Mouse (Mus musculus): ENCODE data around the gene Tifa. TPM values are rescaled to one million over a fixed set of nuclear protein-coding genes. Genes with fewer than 3 reads are reported as not detected.

Tifa gene
- total and polyA plus RNA-seq, 3 experiments, result 1.3 to 2.3 (median 1.6) TPM

DNA sequence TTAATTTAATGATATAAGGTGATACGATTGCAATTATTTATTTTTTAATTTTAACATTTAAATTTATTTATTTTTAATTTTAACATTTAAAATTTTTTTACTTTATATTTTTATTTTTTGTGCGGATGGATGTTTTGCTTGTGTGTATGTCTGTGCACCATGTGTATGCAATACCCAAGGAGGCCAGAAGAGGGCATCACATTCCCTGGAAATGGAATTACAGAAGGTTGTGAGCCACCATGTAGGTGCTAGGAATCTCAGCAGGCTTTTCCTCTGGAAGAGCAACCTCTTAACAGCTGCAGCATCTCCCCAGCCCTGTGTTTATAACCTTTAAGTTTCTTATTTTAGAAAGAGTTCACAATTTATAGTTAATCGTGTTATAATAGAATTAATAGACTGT lies 6.2 kb downstream of the Tifa start:
- Histone ChIP-seq H3K27me3 (ENCODE audit: control insufficient read depth, insufficient read depth, low read length) (no peaks in the 10 kb centered on the region), H3K27ac (no peak overlapping the region), H3K4me1 (ENCODE audit: control insufficient read depth, insufficient read depth, low read length) (peaks cover 1% of the 10 kb centered on the region; the same call in 1 of the 2 replicates), H3K36me3 (ENCODE audit: control insufficient read depth, insufficient read depth, low read length) (no peaks in the 10 kb centered on the region; the same call in 1 of the 2 replicates), H3K9ac (ENCODE audit: low read depth, low read length) (no peak overlapping the region), H3K4me3 (no peak overlapping the region), H3K79me2 (replicated peaks; ENCODE audit: control insufficient read depth, insufficient read depth, low read length) (no peaks in the 10 kb centered on the region)
- 94% methylated on average over 3 of the region's 3 CpGs for WGBS
- intact Hi-C loops (cut with DNase I), result no loop called here
- DNase-seq, result no peak
- TF ChIP-seq EP300 (IDR thresholded peaks at IDR 0.05; ENCODE audit: insufficient read depth, low read depth, low read length), result no peak
- peak; percentile 48 for TF ChIP-seq CTCF (IDR thresholded peaks at IDR 0.05)

DNA sequence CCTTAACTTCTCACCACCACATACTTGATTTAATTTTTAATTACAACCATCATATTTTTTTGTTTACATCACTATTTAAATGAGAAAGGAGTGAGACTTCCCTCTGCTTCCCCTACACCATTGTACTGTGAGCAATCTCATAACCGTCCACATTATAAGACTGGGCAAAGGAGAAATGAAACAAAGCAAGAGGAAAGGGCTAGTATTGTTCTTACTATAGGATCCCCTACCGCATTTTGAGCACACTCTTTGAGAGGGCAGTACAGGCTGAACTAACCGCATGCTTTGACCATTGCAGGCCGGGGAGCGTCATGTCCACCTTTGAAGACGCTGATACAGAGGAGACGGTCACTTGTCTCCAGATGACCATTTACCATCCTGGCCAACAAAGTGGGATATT lies 6.7 kb downstream of the Tifa start:
- no peaks in the 10 kb centered on the region for H3K79me2 ChIP-seq (replicated peaks; ENCODE audit: control insufficient read depth, insufficient read depth, low read length)
- H3K27me3 ChIP-seq (ENCODE audit: control insufficient read depth, insufficient read depth, low read length), result no peaks in the 10 kb centered on the region
- no peak overlapping the region for H3K4me3 ChIP-seq
- H3K9ac ChIP-seq (ENCODE audit: low read depth, low read length), result no peak overlapping the region
- no peak overlapping the region for H3K27ac ChIP-seq
- no peak for TF ChIP-seq CTCF (IDR thresholded peaks at IDR 0.05)
- TF ChIP-seq POLR2A (IDR thresholded peaks at IDR 0.05; ENCODE audit: insufficient read depth, low read depth, low read length), result no peak
- TF ChIP-seq EP300 (IDR thresholded peaks at IDR 0.05; ENCODE audit: insufficient read depth, low read depth, low read length), result no peak
- no peaks in the 10 kb centered on the region; the same call in 1 of the 2 replicates for H3K36me3 ChIP-seq (ENCODE audit: control insufficient read depth, insufficient read depth, low read length)
- H3K4me1 ChIP-seq (ENCODE audit: control insufficient read depth, insufficient read depth, low read length), result peaks cover under 1% of the 10 kb centered on the region; the same call in 1 of the 2 replicates
- DNase-seq, result no peak
- WGBS, result 94% methylated on average over 7 of the region's 7 CpGs
- intact Hi-C loops (cut with DNase I), result no loop called here

DNA sequence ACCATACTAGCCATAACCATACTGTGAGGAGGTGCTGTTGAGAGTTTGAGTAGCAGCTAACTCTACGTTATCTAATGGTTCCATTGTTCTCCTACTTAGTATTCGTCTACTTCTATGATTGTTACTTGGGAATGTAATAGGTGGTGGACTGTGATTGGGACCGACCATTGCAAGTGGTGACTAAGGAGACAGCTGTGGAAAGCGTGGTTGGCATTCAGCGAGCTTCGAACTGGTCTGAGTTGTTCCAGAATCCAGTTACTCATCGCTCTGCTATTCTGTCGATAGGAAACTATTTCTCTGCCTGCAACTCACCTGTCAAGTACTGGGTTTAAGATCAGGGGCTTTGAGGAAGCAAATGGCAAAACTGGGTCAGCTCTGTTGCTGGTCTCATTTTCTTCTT lies 11.6 kb downstream of the Tifa start:
- no peak overlapping the region for H3K9ac ChIP-seq (ENCODE audit: low read depth, low read length)
- no peaks in the 10 kb centered on the region for H3K4me1 ChIP-seq (ENCODE audit: control insufficient read depth, insufficient read depth, low read length)
- TF ChIP-seq EP300 (IDR thresholded peaks at IDR 0.05; ENCODE audit: insufficient read depth, low read depth, low read length) (no peak), CTCF (IDR thresholded peaks at IDR 0.05) (no peak), POLR2A (IDR thresholded peaks at IDR 0.05; ENCODE audit: insufficient read depth, low read depth, low read length) (no peak)
- H3K36me3 ChIP-seq (ENCODE audit: control insufficient read depth, insufficient read depth, low read length), result no peaks in the 10 kb centered on the region; the same call in 1 of the 2 replicates
- WGBS, result 89% methylated on average over 8 of the region's 8 CpGs
- no peaks in the 10 kb centered on the region for H3K27me3 ChIP-seq (ENCODE audit: control insufficient read depth, insufficient read depth, low read length)
- no peaks in the 10 kb centered on the region for H3K79me2 ChIP-seq (replicated peaks; ENCODE audit: control insufficient read depth, insufficient read depth, low read length)
- no peak for DNase-seq
- no peak overlapping the region for H3K27ac ChIP-seq
- intact Hi-C loops (cut with DNase I), result no loop called here
- H3K4me3 ChIP-seq, result no peak overlapping the region

DNA sequence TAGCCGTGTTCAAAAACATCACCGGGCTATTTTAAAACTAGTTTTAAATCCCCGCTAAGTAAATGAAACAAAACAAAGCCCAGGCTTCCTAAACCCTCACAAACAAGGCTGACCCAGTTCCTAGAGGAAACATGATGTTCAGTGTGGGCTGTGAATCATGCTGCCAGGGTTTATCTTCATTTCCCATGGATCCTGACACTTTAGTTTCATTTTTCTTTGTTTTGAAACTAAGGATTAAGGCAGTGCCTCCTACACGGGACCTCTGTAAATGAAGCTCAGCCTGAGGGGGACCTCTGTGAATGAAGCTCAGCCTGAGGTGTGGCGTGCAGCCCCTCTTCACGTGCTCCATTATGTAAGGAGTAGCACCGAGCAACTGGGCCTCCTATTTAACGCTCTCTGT lies 13.2 kb downstream of the Tifa start:
- Histone ChIP-seq H3K9ac (ENCODE audit: low read depth, low read length) (peak overlapping the region; percentile 65; the same call in 1 of the 2 replicates), H3K36me3 (ENCODE audit: control insufficient read depth, insufficient read depth, low read length) (no peaks in the 10 kb centered on the region), H3K27ac (peak overlapping the region; percentile 74), H3K27me3 (ENCODE audit: control insufficient read depth, insufficient read depth, low read length) (no peaks in the 10 kb centered on the region), H3K4me3 (peak overlapping the region; percentile 34), H3K79me2 (replicated peaks; ENCODE audit: control insufficient read depth, insufficient read depth, low read length) (no peaks in the 10 kb centered on the region), H3K4me1 (ENCODE audit: control insufficient read depth, insufficient read depth, low read length) (no peaks in the 10 kb centered on the region)
- 23% methylated on average over 8 of the region's 8 CpGs for WGBS
- intact Hi-C loops (cut with DNase I), result no loop called here
- peak in 1 of 2 experiments; percentile 22 for DNase-seq
- no peak for TF ChIP-seq EP300 (IDR thresholded peaks at IDR 0.05; ENCODE audit: insufficient read depth, low read depth, low read length)
- TF ChIP-seq CTCF (IDR thresholded peaks at IDR 0.05), result no peak
- TF ChIP-seq POLR2A (IDR thresholded peaks at IDR 0.05; ENCODE audit: insufficient read depth, low read depth, low read length), result no peak

DNA sequence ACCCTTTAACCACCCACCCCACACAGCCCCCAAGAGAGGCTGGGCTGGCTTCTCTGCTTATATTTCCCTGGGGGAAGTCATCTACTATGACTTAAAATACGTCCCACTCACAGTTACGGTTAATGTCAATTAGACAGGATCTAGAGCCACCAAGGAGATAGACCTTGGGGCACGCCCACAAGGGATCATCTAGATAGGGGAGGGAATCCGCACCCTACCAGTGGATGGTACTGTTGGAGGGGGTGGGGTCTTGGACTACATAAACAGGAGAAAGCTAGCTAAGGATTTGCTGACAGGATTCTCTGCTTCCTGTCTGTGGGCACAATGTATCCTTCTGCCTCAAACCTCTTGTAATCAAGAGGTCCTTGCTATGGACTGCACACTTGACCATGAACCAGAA lies 14.8 kb downstream of the Tifa start:
- Histone ChIP-seq H3K79me2 (replicated peaks; ENCODE audit: control insufficient read depth, insufficient read depth, low read length) (no peaks in the 10 kb centered on the region), H3K9ac (ENCODE audit: low read depth, low read length) (no peak overlapping the region), H3K4me1 (ENCODE audit: control insufficient read depth, insufficient read depth, low read length) (no peaks in the 10 kb centered on the region), H3K27ac (no peak overlapping the region), H3K4me3 (no peak overlapping the region), H3K27me3 (ENCODE audit: control insufficient read depth, insufficient read depth, low read length) (no peaks in the 10 kb centered on the region), H3K36me3 (ENCODE audit: control insufficient read depth, insufficient read depth, low read length) (no peaks in the 10 kb centered on the region)
- intact Hi-C loops (cut with DNase I), result no loop called here
- 90% methylated on average over 4 of the region's 4 CpGs for WGBS
- TF ChIP-seq POLR2A (IDR thresholded peaks at IDR 0.05; ENCODE audit: insufficient read depth, low read depth, low read length) (no peak), CTCF (IDR thresholded peaks at IDR 0.05) (no peak), EP300 (IDR thresholded peaks at IDR 0.05; ENCODE audit: insufficient read depth, low read depth, low read length) (no peak)
- DNase-seq, result no peak

DNA sequence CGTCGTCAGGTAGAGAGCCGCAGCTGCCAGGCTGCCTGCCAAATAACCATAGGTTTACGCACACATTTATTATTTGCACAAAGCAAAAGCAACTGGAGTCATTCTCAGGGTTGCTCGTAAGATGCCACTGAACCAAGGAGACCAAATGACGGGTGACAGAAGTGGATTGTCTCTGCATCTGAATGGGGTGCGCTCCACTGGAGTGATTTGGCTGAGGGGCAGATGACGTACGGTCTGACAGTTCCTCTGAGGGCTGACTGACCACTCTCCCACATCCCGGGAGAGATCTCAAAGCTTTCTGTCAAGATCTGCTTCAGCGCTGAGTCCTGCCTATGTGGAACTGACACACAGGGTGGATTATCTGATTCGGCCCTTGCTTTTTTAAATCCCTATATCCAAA lies 15.5 kb downstream of the Tifa start:
- no peaks in the 10 kb centered on the region for H3K27me3 ChIP-seq (ENCODE audit: control insufficient read depth, insufficient read depth, low read length)
- no peak for DNase-seq
- no peak overlapping the region for H3K9ac ChIP-seq (ENCODE audit: low read depth, low read length)
- no peaks in the 10 kb centered on the region for H3K36me3 ChIP-seq (ENCODE audit: control insufficient read depth, insufficient read depth, low read length)
- TF ChIP-seq POLR2A (IDR thresholded peaks at IDR 0.05; ENCODE audit: insufficient read depth, low read depth, low read length), result no peak
- no peak for TF ChIP-seq CTCF (IDR thresholded peaks at IDR 0.05)
- no peak for TF ChIP-seq EP300 (IDR thresholded peaks at IDR 0.05; ENCODE audit: insufficient read depth, low read depth, low read length)
- H3K27ac ChIP-seq, result no peak overlapping the region
- no peak overlapping the region for H3K4me3 ChIP-seq
- WGBS, result 89% methylated on average over 12 of the region's 12 CpGs
- no peaks in the 10 kb centered on the region for H3K79me2 ChIP-seq (replicated peaks; ENCODE audit: control insufficient read depth, insufficient read depth, low read length)
- intact Hi-C loops (cut with DNase I), result no loop called here
- no peaks in the 10 kb centered on the region for H3K4me1 ChIP-seq (ENCODE audit: control insufficient read depth, insufficient read depth, low read length)

Measured in heart, adult 2 months (tissue).